Mouse (Mus musculus): ENCODE results near the gene Sept9. TPM values are rescaled to one million over a fixed set of nuclear protein-coding genes. Genes with fewer than 3 reads are reported as not detected.
A peak's percentile ranks its signal among the peaks of the same experiment; 100 is the strongest.

Sept9 gene
- polyA plus RNA-seq, 2 experiments = 78.7 to 125 TPM

DNA sequence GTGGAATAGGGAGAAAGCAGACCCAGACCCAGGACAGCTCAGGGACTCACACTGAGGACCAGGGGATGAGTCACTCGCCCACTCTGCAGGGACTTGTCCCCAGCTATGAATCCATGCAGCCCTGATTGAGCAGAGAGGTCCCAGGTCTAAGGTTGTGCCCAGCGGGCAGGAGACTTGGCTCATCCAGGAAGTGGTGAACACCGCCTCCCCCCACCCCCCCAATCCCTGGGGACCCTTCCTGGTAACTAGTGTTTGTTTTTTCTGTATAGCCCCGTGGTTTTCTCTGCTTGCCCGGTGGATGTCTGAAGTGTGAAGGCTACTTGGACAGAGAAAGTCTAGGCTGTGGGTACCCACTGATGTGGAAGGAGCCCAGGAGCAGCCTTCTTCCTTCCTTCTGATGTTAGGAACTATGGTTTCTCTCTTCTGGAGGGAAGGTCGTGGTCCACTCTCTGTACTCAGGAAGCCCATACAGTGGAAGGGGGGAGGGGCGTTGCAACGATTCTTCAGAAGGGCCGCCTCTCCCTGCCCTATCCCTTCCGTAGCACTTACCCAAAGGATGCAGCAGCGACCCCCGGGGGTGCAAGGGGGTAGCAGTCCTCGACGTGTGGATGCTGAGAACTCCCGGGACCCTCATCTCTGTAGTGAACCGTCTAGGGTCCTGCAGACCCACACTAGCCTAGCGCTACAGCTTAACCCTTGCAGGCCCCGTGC is 66.0 kb downstream of the Sept9 start:
- peak overlapping the region; percentile 88 for H3K27ac ChIP-seq (replicated peaks; ENCODE audit: low read depth, low read length)
- peak overlapping the region; percentile 76 for H3K9ac ChIP-seq (ENCODE audit: low read depth, low read length, severe bottlenecking)
- 0 out of 2 replicates have a peak, but pooled peaks cover 4% of the 10 kb centered on the region for H3K36me3 ChIP-seq (ENCODE audit: control insufficient read depth, insufficient read depth, low read length)
- DNase-seq (ENCODE audit: low spot score) (peak; percentile 77), ATAC-seq (ENCODE audit: low FRiP score, low read depth) (peak; percentile 51)
- H3K4me1 ChIP-seq (ENCODE audit: control insufficient read depth, insufficient read depth, low read length) = peaks cover 51% of the 10 kb centered on the region
- no peak for TF ChIP-seq POLR2A (IDR thresholded peaks at IDR 0.05; ENCODE audit: borderline replicate concordance, extremely low read depth, insufficient read depth, insufficient read length)
- H3K9me3 ChIP-seq (ENCODE audit: control insufficient read depth, low read length) = no peaks in the 10 kb centered on the region
- peak overlapping the region; percentile 88 for H3K4me2 ChIP-seq (replicated peaks; ENCODE audit: low read depth, low read length, severe bottlenecking)
- H3K27me3 ChIP-seq (ENCODE audit: control insufficient read depth, insufficient read depth, low read length) = no peaks in the 10 kb centered on the region
- H3K4me3 ChIP-seq (replicated peaks; ENCODE audit: low read length) = peak overlapping the region; percentile 82
- WGBS = 4% methylated on average over 18 of the region's 18 CpGs

DNA sequence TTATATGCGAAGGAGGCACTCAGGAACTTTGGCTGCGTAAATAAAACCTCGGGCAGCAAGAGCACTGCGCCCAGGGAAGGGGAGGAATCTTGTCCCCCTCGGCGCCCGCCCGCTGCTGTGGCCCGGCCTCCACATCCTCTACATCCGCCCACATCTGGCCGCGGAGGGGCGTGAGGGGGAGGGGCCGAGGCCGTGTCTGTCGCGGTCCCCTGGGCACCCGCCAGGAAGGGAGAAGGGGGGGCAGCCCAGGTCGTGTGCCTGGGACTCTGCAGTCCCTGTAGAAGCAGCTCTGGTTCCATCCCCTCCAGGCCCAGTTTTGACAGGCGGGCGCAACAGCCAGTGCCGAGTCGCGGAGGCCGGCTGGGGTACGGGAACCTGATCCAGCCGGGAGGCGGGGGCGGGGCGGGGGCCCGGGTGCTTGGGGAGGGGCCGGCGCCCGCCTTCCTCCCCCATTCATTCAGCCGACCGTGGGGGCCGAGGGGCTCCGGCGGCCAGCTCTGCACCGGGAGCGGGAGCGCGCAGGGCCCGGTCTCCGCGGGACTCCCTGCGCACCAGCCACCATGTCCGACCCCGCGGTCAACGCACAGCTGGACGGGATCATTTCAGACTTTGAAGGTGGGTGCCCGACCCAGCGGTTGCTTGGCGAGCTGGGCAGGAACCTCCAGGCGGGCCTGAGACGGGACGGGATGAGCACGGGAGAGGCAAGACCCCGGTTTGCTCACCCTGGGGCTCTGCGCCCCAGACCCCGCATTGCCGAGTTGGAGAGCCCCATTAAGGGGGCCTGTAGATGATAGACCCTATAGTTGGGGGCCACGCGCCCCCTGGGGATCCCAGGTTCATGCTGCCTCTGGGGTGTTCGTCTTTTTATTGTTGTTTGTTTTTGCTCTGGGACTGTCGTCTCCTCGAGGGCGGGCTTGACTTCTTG is 66.8 kb downstream of the Sept9 start:
- peaks cover 51% of the 10 kb centered on the region for H3K4me1 ChIP-seq (ENCODE audit: control insufficient read depth, insufficient read depth, low read length)
- H3K9ac ChIP-seq (ENCODE audit: low read depth, low read length, severe bottlenecking) = peak overlapping the region; percentile 76
- H3K9me3 ChIP-seq (ENCODE audit: control insufficient read depth, low read length) = no peaks in the 10 kb centered on the region
- ATAC-seq (ENCODE audit: low FRiP score, low read depth) (peak; percentile 87), DNase-seq (ENCODE audit: low spot score) (peak; percentile 88)
- H3K27ac ChIP-seq (replicated peaks; ENCODE audit: low read depth, low read length) = peak overlapping the region; percentile 88
- H3K4me3 ChIP-seq (replicated peaks; ENCODE audit: low read length) = peak overlapping the region; percentile 82
- peak overlapping the region; percentile 88 for H3K4me2 ChIP-seq (replicated peaks; ENCODE audit: low read depth, low read length, severe bottlenecking)
- 0 out of 2 replicates have a peak, but pooled peaks cover 4% of the 10 kb centered on the region for H3K36me3 ChIP-seq (ENCODE audit: control insufficient read depth, insufficient read depth, low read length)
- no peaks in the 10 kb centered on the region for H3K27me3 ChIP-seq (ENCODE audit: control insufficient read depth, insufficient read depth, low read length)
- WGBS = 0% methylated on average over 59 of the region's 69 CpGs
- peak; percentile 37; the same call in 1 of the 2 replicates for TF ChIP-seq POLR2A (IDR thresholded peaks at IDR 0.05; ENCODE audit: borderline replicate concordance, extremely low read depth, insufficient read depth, insufficient read length)

DNA sequence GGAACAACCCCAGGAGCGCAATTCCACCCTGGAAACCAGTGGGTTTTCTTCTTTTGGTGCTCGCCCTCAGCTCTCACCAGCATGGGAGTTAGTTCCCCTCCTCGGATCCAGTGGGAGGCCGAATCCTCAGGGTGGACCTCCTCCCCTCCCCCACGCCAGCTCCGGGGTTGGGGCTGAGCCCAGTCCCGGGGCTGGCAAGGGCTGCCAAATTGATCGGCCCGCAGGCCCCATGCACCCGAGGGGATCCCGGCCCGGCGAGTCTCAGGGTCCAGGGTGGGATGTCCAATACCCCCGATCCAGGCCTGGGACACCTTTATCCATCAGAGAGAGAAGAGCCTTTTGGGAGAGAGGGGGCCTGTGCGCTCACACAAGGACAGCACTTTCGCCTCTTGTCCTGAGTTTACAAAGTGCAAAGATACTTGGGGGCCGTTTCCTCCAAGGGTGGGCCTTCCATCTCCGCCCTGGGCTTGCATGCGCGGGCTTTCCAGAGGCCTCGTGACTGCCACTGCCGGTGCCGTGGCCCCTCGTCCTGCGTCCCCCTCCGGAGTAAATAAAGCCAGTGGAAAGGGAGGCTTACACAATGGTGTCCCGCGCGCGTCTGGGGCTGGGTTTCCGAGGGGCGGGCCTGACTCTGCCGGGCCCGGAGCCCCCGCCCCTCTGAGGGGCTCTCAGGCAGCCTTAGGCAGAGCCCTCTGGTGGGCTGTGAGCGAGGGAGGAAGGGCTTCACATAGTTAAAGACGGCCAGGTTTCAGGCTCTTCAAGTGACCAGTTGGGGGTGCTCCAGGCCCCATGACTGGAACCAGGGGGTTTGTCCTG is 67.7 kb downstream of the Sept9 start:
- H3K4me1 ChIP-seq (ENCODE audit: control insufficient read depth, insufficient read depth, low read length) = peaks cover 49% of the 10 kb centered on the region

DNA sequence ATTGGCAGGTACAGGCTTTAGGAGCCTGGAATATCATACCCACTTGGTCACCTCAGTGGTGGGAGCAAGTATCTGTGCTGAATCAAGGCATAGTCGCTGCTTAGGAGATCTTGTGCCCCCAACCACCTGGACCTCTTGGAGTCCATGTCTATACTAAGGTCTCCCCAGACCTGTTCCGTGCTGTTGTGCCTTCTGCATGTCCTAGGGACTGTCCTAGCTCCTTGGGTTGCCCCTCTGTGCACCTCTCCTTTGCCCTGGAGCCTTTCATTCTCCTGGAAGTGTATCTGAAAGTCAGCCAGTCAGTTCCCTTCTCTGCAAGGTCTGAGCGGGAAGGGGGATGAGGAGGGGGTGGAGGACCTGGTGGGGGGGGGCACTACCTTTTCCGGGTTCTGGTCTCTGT is 68.4 kb downstream of the Sept9 start:
- Histone ChIP-seq H3K36me3 (ENCODE audit: control insufficient read depth, insufficient read depth, low read length) (0 out of 2 replicates have a peak, but pooled peaks cover 10% of the 10 kb centered on the region), H3K4me1 (ENCODE audit: control insufficient read depth, insufficient read depth, low read length) (peaks cover 49% of the 10 kb centered on the region)
- ATAC-seq (ENCODE audit: low FRiP score, low read depth) = no peak

More for the DNA sequence above, 67.7 kb downstream of the Sept9 start:
- TF ChIP-seq POLR2A (IDR thresholded peaks at IDR 0.05; ENCODE audit: borderline replicate concordance, extremely low read depth, insufficient read depth, insufficient read length) = peak; percentile 43; the same call in 1 of the 2 replicates
- H3K27ac ChIP-seq (replicated peaks; ENCODE audit: low read depth, low read length) = peak overlapping the region; percentile 88
- peak overlapping the region; percentile 76 for H3K9ac ChIP-seq (ENCODE audit: low read depth, low read length, severe bottlenecking)
- peak overlapping the region; percentile 82 for H3K4me3 ChIP-seq (replicated peaks; ENCODE audit: low read length)
- ATAC-seq (ENCODE audit: low FRiP score, low read depth) (peak; percentile 78), DNase-seq (ENCODE audit: low spot score) (peak; percentile 82)
- peak overlapping the region; percentile 88 for H3K4me2 ChIP-seq (replicated peaks; ENCODE audit: low read depth, low read length, severe bottlenecking)
- H3K9me3 ChIP-seq (ENCODE audit: control insufficient read depth, low read length) = no peaks in the 10 kb centered on the region
- 0% methylated on average over 30 of the region's 37 CpGs for WGBS
- no peaks in the 10 kb centered on the region for H3K27me3 ChIP-seq (ENCODE audit: control insufficient read depth, insufficient read depth, low read length)
- 0 out of 2 replicates have a peak, but pooled peaks cover 8% of the 10 kb centered on the region for H3K36me3 ChIP-seq (ENCODE audit: control insufficient read depth, insufficient read depth, low read length)

More for the DNA sequence above, 68.4 kb downstream of the Sept9 start:
- Histone ChIP-seq H3K27ac (replicated peaks; ENCODE audit: low read depth, low read length) (peak overlapping the region; percentile 39; the same call in 1 of the 2 replicates), H3K27me3 (ENCODE audit: control insufficient read depth, insufficient read depth, low read length) (no peaks in the 10 kb centered on the region), H3K4me2 (replicated peaks; ENCODE audit: low read depth, low read length, severe bottlenecking) (peak overlapping the region; percentile 88), H3K4me3 (replicated peaks; ENCODE audit: low read length) (peak overlapping the region; percentile 82), H3K9ac (ENCODE audit: low read depth, low read length, severe bottlenecking) (0 out of 2 replicates have a peak overlapping the region, but pooled peaks have one; percentile 21), H3K9me3 (ENCODE audit: control insufficient read depth, low read length) (no peaks in the 10 kb centered on the region)
- TF ChIP-seq POLR2A (IDR thresholded peaks at IDR 0.05; ENCODE audit: borderline replicate concordance, extremely low read depth, insufficient read depth, insufficient read length) = no peak
- DNase-seq (ENCODE audit: low spot score) = no peak
- WGBS = 8% methylated on average over 4 of the region's 4 CpGs
